In the genomic region with DNA sequence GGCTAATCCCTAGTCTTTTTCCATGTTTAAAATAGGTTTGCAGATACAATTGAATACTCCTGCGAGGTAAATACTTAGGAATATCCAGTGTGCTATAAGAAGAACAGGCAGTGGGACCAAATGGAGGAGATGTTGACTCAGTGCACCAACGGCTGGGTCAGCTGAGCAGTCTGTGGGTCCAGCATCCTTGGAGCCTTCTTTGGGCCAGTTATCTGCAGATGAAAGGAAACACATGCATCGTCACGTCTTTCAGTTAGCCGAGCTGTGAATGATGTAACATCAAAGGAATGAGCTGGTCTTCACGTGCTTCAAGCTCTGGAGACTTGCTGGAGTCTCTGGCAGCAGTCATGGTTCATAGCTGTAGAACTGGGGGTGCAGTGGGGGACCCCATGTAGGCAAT, we compare ENCODE assay signal across 21 mouse cellular contexts.
DNase-seq lines count a peak whose midpoint lies in the region; ATAC-seq and TF ChIP-seq lines count a peak whose summit lies in the region.
"Had no signal": no experiment of that assay in that cellular context is flagged by ENCODE, and none has a peak within 500 bp of the region (broad histone marks: within the 10 kb centered on the region; RNA-seq: fewer than 3 reads in every experiment).

No protein-coding gene starts in this region.

- H3K9ac ChIP-seq in heart, embryonic 15.5 days = no peak overlapping the region
- H3K9ac ChIP-seq in liver, postnatal 0 days (replicated peaks) = no peak overlapping the region
- no peak overlapping the region for H3K9ac ChIP-seq in liver, embryonic 12.5 days
- H3K9ac ChIP-seq: embryonic facial prominence, embryonic 13.5 days; forebrain, embryonic 13.5 days; forebrain, postnatal 0 days; hindbrain, embryonic 13.5 days had no signal

- no peak overlapping the region for H3K4me3 ChIP-seq in heart, embryonic 10.5 days
- H3K4me3 ChIP-seq in heart, embryonic 15.5 days = no peak overlapping the region
- H3K4me3 ChIP-seq in liver, postnatal 0 days (ENCODE audit: low read depth, low read length) = no peak overlapping the region
- no peak overlapping the region for H3K4me3 ChIP-seq in liver, embryonic 12.5 days
- no peak overlapping the region for H3K4me3 ChIP-seq in gastrocnemius, adult 2 months
- H3K4me3 ChIP-seq: embryonic facial prominence, embryonic 13.5 days; forebrain, embryonic 13.5 days; hindbrain, embryonic 13.5 days had no signal

- TF ChIP-seq EP300 in liver, postnatal 0 days (IDR thresholded peaks at IDR 0.05; ENCODE audit: low read depth) = no peak

- POLR2A ChIA-PET in Patski (lab: Charles Lee) = no interaction called here

- WGBS in heart, embryonic 10.5 days = 25% methylated on average over 6 of the region's 6 CpGs
- 21% methylated on average over 6 of the region's 6 CpGs for WGBS in heart, embryonic 15.5 days
- 52% methylated on average over 6 of the region's 6 CpGs for WGBS in liver, postnatal 0 days (ENCODE audit: insufficient replicate concordance)
- WGBS in liver, embryonic 12.5 days (ENCODE audit: insufficient replicate concordance) = 38% methylated on average over 6 of the region's 6 CpGs

- no peaks in the 10 kb centered on the region for H3K27me3 ChIP-seq in heart, embryonic 10.5 days (ENCODE audit: insufficient read depth, poor library complexity, severe bottlenecking)
- H3K27me3 ChIP-seq in heart, embryonic 15.5 days = no peaks in the 10 kb centered on the region
- no peaks in the 10 kb centered on the region for H3K27me3 ChIP-seq in liver, postnatal 0 days (ENCODE audit: insufficient read depth, low read length)
- no peaks in the 10 kb centered on the region for H3K27me3 ChIP-seq in liver, embryonic 12.5 days (replicated peaks)
- no peaks in the 10 kb centered on the region for H3K27me3 ChIP-seq in Patski
- H3K27me3 ChIP-seq: CH12.LX; embryonic facial prominence, embryonic 13.5 days; forebrain, embryonic 13.5 days; hindbrain, embryonic 13.5 days had no signal

- in situ Hi-C loops in Patski (cut with MboI; ENCODE audit: low pct_unique_long_range_greater_than_20kb) = loop anchor here (10.0 kb wide), 1 partner anchor 393 kb away; no protein-coding TSS in a partner anchor

- H3K27ac ChIP-seq in heart, embryonic 10.5 days = peak overlapping the region; percentile 36; the same call in 1 of the 2 replicates
- H3K27ac ChIP-seq in heart, embryonic 15.5 days = peak overlapping the region; percentile 34; the same call in 1 of the 2 replicates
- no peak overlapping the region for H3K27ac ChIP-seq in liver, postnatal 0 days (ENCODE audit: low read depth)
- no peak overlapping the region for H3K27ac ChIP-seq in liver, embryonic 12.5 days
- H3K27ac ChIP-seq in gastrocnemius, adult 2 months = no peak overlapping the region
- H3K27ac ChIP-seq: embryonic facial prominence, embryonic 13.5 days; forebrain, embryonic 13.5 days; hindbrain, embryonic 13.5 days; hindbrain, postnatal 0 days had no signal

- no peaks in the 10 kb centered on the region for H3K9me3 ChIP-seq in heart, embryonic 10.5 days
- H3K9me3 ChIP-seq in heart, embryonic 15.5 days (replicated peaks) = no peaks in the 10 kb centered on the region
- H3K9me3 ChIP-seq in liver, postnatal 0 days (ENCODE audit: low read length) = no peaks in the 10 kb centered on the region
- H3K9me3 ChIP-seq in liver, embryonic 12.5 days (replicated peaks) = no peaks in the 10 kb centered on the region
- H3K9me3 ChIP-seq: embryonic facial prominence, embryonic 13.5 days; forebrain, embryonic 13.5 days; hindbrain, embryonic 13.5 days had no signal

- no peaks in the 10 kb centered on the region for H3K36me3 ChIP-seq in heart, embryonic 10.5 days
- no peaks in the 10 kb centered on the region for H3K36me3 ChIP-seq in heart, embryonic 15.5 days
- no peaks in the 10 kb centered on the region for H3K36me3 ChIP-seq in liver, postnatal 0 days (replicated peaks; ENCODE audit: insufficient read depth, low read length)
- H3K36me3 ChIP-seq in liver, embryonic 12.5 days = no peaks in the 10 kb centered on the region
- H3K36me3 ChIP-seq: embryonic facial prominence, embryonic 13.5 days; hindbrain, embryonic 13.5 days had no signal

- no peak for TF ChIP-seq CTCF in liver, postnatal 0 days (IDR thresholded peaks at IDR 0.05; ENCODE audit: low read depth)
- no peak for TF ChIP-seq CTCF in Patski (IDR thresholded peaks at IDR 0.05)
- no peak for TF ChIP-seq CTCF in gastrocnemius, adult 2 months (IDR thresholded peaks at IDR 0.05)

- H3K4me2 ChIP-seq in heart, embryonic 15.5 days = no peak overlapping the region
- no peak overlapping the region for H3K4me2 ChIP-seq in liver, postnatal 0 days (ENCODE audit: low read depth, low read length)
- H3K4me2 ChIP-seq in liver, embryonic 12.5 days = no peak overlapping the region
- H3K4me2 ChIP-seq: embryonic facial prominence, embryonic 13.5 days; forebrain, embryonic 13.5 days; hindbrain, embryonic 13.5 days had no signal

- peaks cover 21% of the 10 kb centered on the region for H3K4me1 ChIP-seq in heart, embryonic 10.5 days
- peaks cover 10% of the 10 kb centered on the region for H3K4me1 ChIP-seq in heart, embryonic 15.5 days (replicated peaks)
- no peaks in the 10 kb centered on the region for H3K4me1 ChIP-seq in liver, postnatal 0 days (ENCODE audit: insufficient read depth)
- no peaks in the 10 kb centered on the region for H3K4me1 ChIP-seq in liver, embryonic 12.5 days
- H3K4me1 ChIP-seq: forebrain, embryonic 13.5 days had no signal

- no peak for DNase-seq in heart, embryonic 10.5 days (ENCODE audit: low spot score)
- no peak for DNase-seq in heart, adult 9 months (ENCODE audit: low spot score in 2 of 2)
- DNase-seq in heart, adult 11 months = no peak
- DNase-seq in liver, postnatal 0 days = peak; percentile 9
- DNase-seq in Patski (ENCODE audit: low read depth, low spot score) = peak; percentile 46
- DNase-seq in gastrocnemius, adult 2 months = no peak
- DNase-seq: adrenal gland, adult 2 months; adrenal gland, postnatal 25 days; cerebellum, adult 18-20 months; cerebellum, adult 9-11 months; cerebellum, postnatal 36 days; forebrain, postnatal 0 days; gastrocnemius, postnatal 36 days; kidney, adult 11 months had no signal

- ATAC-seq in heart, embryonic 15.5 days (replicated peaks; ENCODE audit: insufficient number of reproducible peaks, insufficient read depth, low FRiP score, low read depth) = no peak
- ATAC-seq in liver, postnatal 0 days = no peak
- ATAC-seq in liver, embryonic 12.5 days = no peak
- ATAC-seq in Patski = peak; percentile 27

- intact Hi-C loops in gastrocnemius, adult 2 months (cut with DNase I) = loop anchor here (5.0 kb wide), 2 partner anchors 235 to 260 kb away; no protein-coding TSS in a partner anchor

- CTCF ChIA-PET in Patski (lab: Charles Lee) = interaction anchor here (0.7 to 3.1 kb wide), 9 partner anchors 10 to 256 kb away, joined by 3 to 37 read pairs (median 5); no protein-coding TSS in a partner anchor

Comparison
In these comparisons a context has a peak if more than half of its experiments do, and no peak if none do; other contexts are left out.
1. DNase-seq: peak in liver, postnatal 0 days (single experiment) and Patski (single experiment); none in heart, embryonic 10.5 days (single experiment), heart, adult 9 months (0 of 2), heart, adult 11 months (single experiment) and gastrocnemius, adult 2 months (single experiment).
2. H3K27ac ChIP-seq: peak in heart, embryonic 10.5 days (single experiment) and heart, embryonic 15.5 days (single experiment); none in liver, postnatal 0 days (single experiment), liver, embryonic 12.5 days (single experiment) and gastrocnemius, adult 2 months (single experiment).